Mouse (Mus musculus): ENCODE data around the gene Spdya.

GRCm38 (mm10) chr17:71637750-71638265 lies 85.9 kb downstream of the Spdya start:
- TF ChIP-seq POLR2AphosphoS2 (IDR thresholded peaks at IDR 0.05; ENCODE audit: low read length), result no peak
- no peak for TF ChIP-seq SMC3 (IDR thresholded peaks at IDR 0.05; ENCODE audit: low read depth, low read length)
